Mouse (Mus musculus): Measurements from ENCODE around the gene Kif19a. TPM values are rescaled to one million over a fixed set of nuclear protein-coding genes. Genes with fewer than 3 reads are reported as not detected.

Kif19a gene
- total RNA-seq (2021) = 1 to 10 TPM; 2.9 to 5.4 TPM
- long read RNA-seq, experiment 1, partial matches to known transcripts = 0 of 1 reads
- long read RNA-seq, experiment 1, other reads (novel, unspliced or antisense) = 1 of 1 reads
- long read RNA-seq, experiment 2, partial matches to known transcripts = 0 of 3 reads
- long read RNA-seq, experiment 2, other reads (novel, unspliced or antisense) = 1 of 3 reads

- no peak for DNase-seq (ENCODE audit: low spot score in 2 of 2)
- no peak for TF ChIP-seq CTCF (conservative IDR thresholded peaks at IDR 0.05)
- Histone ChIP-seq H3K4me3 (peak within 1 kb of the TSS; percentile 54), H3K27ac (no peak within 1 kb of the TSS)
Measured at GRCm38 (mm10) chr11:114764820-114765818, at the start of gene Kif19a. Gene Kif19a, plus strand, starts transcription at chr11:114765388.

GRCm38 (mm10) chr11:114715531-114715930 is 49.7 kb upstream of the Kif19a start:
- no peak for TF ChIP-seq CTCF (conservative IDR thresholded peaks at IDR 0.05)
- Histone ChIP-seq H3K4me3 (no peak overlapping the region), H3K27ac (peak overlapping the region; percentile 71)
- no peak for DNase-seq (ENCODE audit: low spot score in 2 of 2)

- Histone ChIP-seq H3K27ac (no peak overlapping the region), H3K4me3 (no peak overlapping the region)
- DNase-seq (ENCODE audit: low spot score in 2 of 2) = no peak
- no peak for TF ChIP-seq CTCF (conservative IDR thresholded peaks at IDR 0.05)
Measured at GRCm38 (mm10) chr11:114720535-114720934, 44.7 kb upstream of the Kif19a start.

GRCm38 (mm10) chr11:114722438-114722837 is 42.8 kb upstream of the Kif19a start:
- no peak for DNase-seq (ENCODE audit: low spot score in 2 of 2)
- no peak overlapping the region for H3K4me3 ChIP-seq
- no peak for TF ChIP-seq CTCF (conservative IDR thresholded peaks at IDR 0.05)
- no peak overlapping the region for H3K27ac ChIP-seq

GRCm38 (mm10) chr11:114723030-114723429 is 42.2 kb upstream of the Kif19a start:
- H3K27ac ChIP-seq = no peak overlapping the region
- no peak for TF ChIP-seq CTCF (conservative IDR thresholded peaks at IDR 0.05)
- H3K4me3 ChIP-seq = no peak overlapping the region
- DNase-seq (ENCODE audit: low spot score in 2 of 2) = no peak

GRCm38 (mm10) chr11:114724787-114725590 is 40.2 kb upstream of the Kif19a start:
- Histone ChIP-seq H3K4me3 (no peak overlapping the region), H3K27ac (no peak overlapping the region)
- no peak for DNase-seq (ENCODE audit: low spot score in 2 of 2)
- TF ChIP-seq CTCF (conservative IDR thresholded peaks at IDR 0.05) = no peak

GRCm38 (mm10) chr11:114726965-114727825 is 38.0 kb upstream of the Kif19a start, which contains the start of gene Dnaic2:
Gene Dnaic2, plus strand, starts transcription at chr11:114727408.
- no peak within 1 kb of the TSS for H3K27ac ChIP-seq
- DNase-seq (ENCODE audit: low spot score in 2 of 2) = peak; percentile 54 to 73
- TF ChIP-seq CTCF (conservative IDR thresholded peaks at IDR 0.05) = no peak
- H3K4me3 ChIP-seq = peak within 1 kb of the TSS; percentile 54

GRCm38 (mm10) chr11:114727826-114728186 is 37.4 kb upstream of the Kif19a start:
- no peak for DNase-seq (ENCODE audit: low spot score in 2 of 2)
- no peak for TF ChIP-seq CTCF (conservative IDR thresholded peaks at IDR 0.05)
- Histone ChIP-seq H3K4me3 (peak overlapping the region; percentile 54), H3K27ac (no peak overlapping the region)

GRCm38 (mm10) chr11:114728333-114728732 is 36.9 kb upstream of the Kif19a start:
- Histone ChIP-seq H3K4me3 (no peak overlapping the region), H3K27ac (no peak overlapping the region)
- no peak for TF ChIP-seq CTCF (conservative IDR thresholded peaks at IDR 0.05)
- no peak for DNase-seq (ENCODE audit: low spot score in 2 of 2)

- DNase-seq (ENCODE audit: low spot score in 2 of 2) = no peak
- H3K27ac ChIP-seq = no peak overlapping the region
- no peak for TF ChIP-seq CTCF (conservative IDR thresholded peaks at IDR 0.05)
- no peak overlapping the region for H3K4me3 ChIP-seq
Measured at GRCm38 (mm10) chr11:114729832-114730363, 35.3 kb upstream of the Kif19a start.

GRCm38 (mm10) chr11:114731711-114732110 is 33.5 kb upstream of the Kif19a start:
- TF ChIP-seq CTCF (conservative IDR thresholded peaks at IDR 0.05) = no peak
- no peak for DNase-seq (ENCODE audit: low spot score in 2 of 2)
- no peak overlapping the region for H3K4me3 ChIP-seq

GRCm38 (mm10) chr11:114732890-114733289 is 32.3 kb upstream of the Kif19a start:
- TF ChIP-seq CTCF (conservative IDR thresholded peaks at IDR 0.05) = no peak
- DNase-seq (ENCODE audit: low spot score in 2 of 2) = no peak
- Histone ChIP-seq H3K4me3 (no peak overlapping the region), H3K27ac (no peak overlapping the region)

More at GRCm38 (mm10) chr11:114731711-114732110, 33.5 kb upstream of the Kif19a start:
- H3K27ac ChIP-seq = no peak overlapping the region

Data from layer of hippocampus, adult 2 months (tissue).